Mouse (Mus musculus) heart, embryonic 16.5 days (tissue): ENCODE data around the gene Srsf3. TPM values are rescaled to one million over a fixed set of nuclear protein-coding genes. Genes with fewer than 3 reads are reported as not detected.

Source experiments
- ATAC-seq: fragments of 200-750 bp; cut with Nextera tagmentation; replicated peaks from 2 replicates; pipeline ENCODE4 v1.8.0; 2017; ENCODE audit warnings: moderate number of reproducible peaks; ENCODE audit not compliant: insufficient read depth, low FRiP score; ENCODE audit errors: extremely low read depth
- H3K27ac ChIP-seq: fragments of 300-500 bp; sonication (generic); 2 replicates; pipeline ENCODE4 v1.5.1; 2014; ENCODE audit warnings: mild to moderate bottlenecking, low read length, control low read depth, moderate library complexity
- H3K27me3 ChIP-seq: fragments of 300-500 bp; sonication (generic); 2 replicates; pipeline ENCODE4 v1.6.1; 2014; ENCODE audit warnings: low read length, mixed read lengths; ENCODE audit not compliant: control insufficient read depth, insufficient read depth
- H3K36me3 ChIP-seq: fragments of 300-500 bp; sonication (generic); 2 replicates; pipeline ENCODE4 v1.6.1; 2014; ENCODE audit not compliant: control insufficient read depth, insufficient read depth
- H3K4me1 ChIP-seq: fragments of 300-500 bp; sonication (generic); 2 replicates; pipeline ENCODE4 v1.6.1; 2014; ENCODE audit warnings: low read length, mixed read lengths; ENCODE audit not compliant: control insufficient read depth, insufficient read depth
- H3K4me2 ChIP-seq: fragments of 300-500 bp; sonication (generic); 2 replicates; pipeline ENCODE4 v1.6.1; 2014; ENCODE audit warnings: low read depth, mild to moderate bottlenecking, control low read depth, low read length
- H3K4me3 ChIP-seq: fragments of 300-500 bp; sonication (generic); 2 replicates; pipeline ENCODE4 v1.5.1; 2014; ENCODE audit warnings: mild to moderate bottlenecking, control low read depth, low read length
- H3K9ac ChIP-seq: fragments of 300-500 bp; sonication (generic); 2 replicates; pipeline ENCODE4 v1.6.1; 2014; ENCODE audit warnings: low read length, control low read depth
- H3K9me3 ChIP-seq: fragments of 300-500 bp; sonication (generic); replicated peaks from 2 replicates; pipeline ENCODE4 v1.6.1; 2016; ENCODE audit warnings: low read length; ENCODE audit not compliant: control insufficient read depth
- WGBS: fragments of 180-500 bp; shearing (Covaris S2); extraction: QIAGEN DNeasy Blood & Tissue Kit; methylation state at CpG from one replicate; pipeline ENCODE4 v1.1.7; 2014; 5-methylcytosine and 5-hydroxymethylcytosine counted together
- polyA plus RNA-seq: library from polyadenylated mRNA; unstranded; fragments of >200 nt; fragmentation: Nextera tagmentation; extraction: Ambion mirVana; gene quantifications from 2 replicates; pipeline ENCODE4 v1.2.1, GENCODE M21; 2015

Srsf3 gene
- polyA plus RNA-seq, 1 experiment from 2014 or later, result 367 TPM

GRCm38 (mm10) chr17:29056207-29056606, 23.8 kb downstream of the Srsf3 start:
- ATAC-seq, result 0 out of 2 replicates have a peak, but pooled peaks have one; percentile 17
- peaks cover 27% of the 10 kb centered on the region for H3K4me1 ChIP-seq
- H3K27ac ChIP-seq, result no peak overlapping the region
- H3K4me3 ChIP-seq, result no peak overlapping the region
- no peaks in the 10 kb centered on the region for H3K36me3 ChIP-seq
- H3K9me3 ChIP-seq, result no peaks in the 10 kb centered on the region
- peak overlapping the region; percentile 30 for H3K4me2 ChIP-seq
- no peaks in the 10 kb centered on the region for H3K27me3 ChIP-seq
- H3K9ac ChIP-seq, result peak overlapping the region; percentile 16
- 34% methylated on average over 7 of the region's 7 CpGs for WGBS

- Histone ChIP-seq H3K9ac (peak overlapping the region; percentile 53), H3K4me2 (peak overlapping the region; percentile 30), H3K4me3 (no peak overlapping the region), H3K4me1 (peaks cover 31% of the 10 kb centered on the region), H3K27ac (no peak overlapping the region), H3K9me3 (no peaks in the 10 kb centered on the region), H3K36me3 (no peaks in the 10 kb centered on the region), H3K27me3 (no peaks in the 10 kb centered on the region)
- WGBS, result 22% methylated on average over 8 of the region's 8 CpGs
- ATAC-seq, result 0 out of 2 replicates have a peak, but pooled peaks have one; percentile 19
These were observed 24.3 kb downstream of the Srsf3 start for GRCm38 (mm10) chr17:29056699-29057151.

GRCm38 (mm10) chr17:29057361-29057890, 25.0 kb downstream of the Srsf3 start:
- H3K36me3 ChIP-seq, result no peaks in the 10 kb centered on the region
- H3K9me3 ChIP-seq, result no peaks in the 10 kb centered on the region
- no peak for ATAC-seq
- WGBS, result 79% methylated on average over 11 of the region's 11 CpGs
- H3K4me1 ChIP-seq, result peaks cover 37% of the 10 kb centered on the region
- no peak overlapping the region for H3K27ac ChIP-seq
- H3K4me3 ChIP-seq, result no peak overlapping the region
- H3K4me2 ChIP-seq, result no peak overlapping the region
- no peak overlapping the region for H3K9ac ChIP-seq
- H3K27me3 ChIP-seq, result no peaks in the 10 kb centered on the region

- peaks cover 41% of the 10 kb centered on the region for H3K4me1 ChIP-seq
- WGBS, result 57% methylated on average over 10 of the region's 10 CpGs
These were observed 25.5 kb downstream of the Srsf3 start for GRCm38 (mm10) chr17:29057961-29058360.

GRCm38 (mm10) chr17:29058487-29058886, 26.1 kb downstream of the Srsf3 start:
- Histone ChIP-seq H3K4me2 (no peak overlapping the region), H3K4me1 (peaks cover 44% of the 10 kb centered on the region), H3K9ac (no peak overlapping the region), H3K27me3 (no peaks in the 10 kb centered on the region), H3K27ac (no peak overlapping the region), H3K4me3 (no peak overlapping the region), H3K9me3 (no peaks in the 10 kb centered on the region), H3K36me3 (no peaks in the 10 kb centered on the region)
- ATAC-seq, result no peak
- WGBS, result 59% methylated on average over 8 of the region's 8 CpGs

More at GRCm38 (mm10) chr17:29057961-29058360, 25.5 kb downstream of the Srsf3 start:
- H3K4me3 ChIP-seq, result no peak overlapping the region
- H3K27me3 ChIP-seq, result no peaks in the 10 kb centered on the region
- no peak overlapping the region for H3K9ac ChIP-seq
- no peak for ATAC-seq
- no peak overlapping the region for H3K4me2 ChIP-seq
- no peak overlapping the region for H3K27ac ChIP-seq
- no peaks in the 10 kb centered on the region for H3K36me3 ChIP-seq
- no peaks in the 10 kb centered on the region for H3K9me3 ChIP-seq

GRCm38 (mm10) chr17:29059581-29059980, 27.2 kb downstream of the Srsf3 start:
- Histone ChIP-seq H3K36me3 (no peaks in the 10 kb centered on the region), H3K4me3 (no peak overlapping the region), H3K9me3 (no peaks in the 10 kb centered on the region), H3K4me2 (no peak overlapping the region), H3K4me1 (peaks cover 44% of the 10 kb centered on the region), H3K27ac (no peak overlapping the region), H3K27me3 (no peaks in the 10 kb centered on the region), H3K9ac (no peak overlapping the region)
- ATAC-seq, result no peak
- WGBS, result 78% methylated on average over 3 of the region's 3 CpGs

- 80% methylated on average over 9 of the region's 9 CpGs for WGBS
- no peaks in the 10 kb centered on the region for H3K9me3 ChIP-seq
These were observed 28.5 kb downstream of the Srsf3 start for GRCm38 (mm10) chr17:29060946-29061345.

GRCm38 (mm10) chr17:29062119-29063035, 29.9 kb downstream of the Srsf3 start:
- Histone ChIP-seq H3K4me3 (no peak overlapping the region), H3K9me3 (no peaks in the 10 kb centered on the region), H3K9ac (peak overlapping the region; percentile 1; the same call in 1 of the 2 replicates), H3K36me3 (no peaks in the 10 kb centered on the region), H3K27me3 (no peaks in the 10 kb centered on the region), H3K4me1 (peaks cover 25% of the 10 kb centered on the region), H3K27ac (peak overlapping the region; percentile 25), H3K4me2 (peak overlapping the region; percentile 19; the same call in 1 of the 2 replicates)
- WGBS, result 31% methylated on average over 13 of the region's 13 CpGs
- ATAC-seq, result peak; percentile 58; the same call in 1 of the 2 replicates

More at GRCm38 (mm10) chr17:29060946-29061345, 28.5 kb downstream of the Srsf3 start:
- Histone ChIP-seq H3K36me3 (no peaks in the 10 kb centered on the region), H3K4me3 (no peak overlapping the region), H3K4me1 (peaks cover 39% of the 10 kb centered on the region), H3K27ac (no peak overlapping the region), H3K27me3 (no peaks in the 10 kb centered on the region), H3K4me2 (no peak overlapping the region), H3K9ac (no peak overlapping the region)
- no peak for ATAC-seq
